Mouse (Mus musculus) frontal cortex, postnatal 25 days (tissue): ENCODE results near the gene Vmn2r63.
"Not testable (repeated sequence)": the region's sequence is repeated elsewhere in the genome, so short reads cannot be mapped to it uniquely, and the experiment has no call there.

Experiments
- DNase-seq, 2 experiments: peaks; one replicate each; pipeline ENCODE4 v3.0.0; 2022; ENCODE audit warnings: low spot score in 2 of 2

The Vmn2r63 gene

DNA sequence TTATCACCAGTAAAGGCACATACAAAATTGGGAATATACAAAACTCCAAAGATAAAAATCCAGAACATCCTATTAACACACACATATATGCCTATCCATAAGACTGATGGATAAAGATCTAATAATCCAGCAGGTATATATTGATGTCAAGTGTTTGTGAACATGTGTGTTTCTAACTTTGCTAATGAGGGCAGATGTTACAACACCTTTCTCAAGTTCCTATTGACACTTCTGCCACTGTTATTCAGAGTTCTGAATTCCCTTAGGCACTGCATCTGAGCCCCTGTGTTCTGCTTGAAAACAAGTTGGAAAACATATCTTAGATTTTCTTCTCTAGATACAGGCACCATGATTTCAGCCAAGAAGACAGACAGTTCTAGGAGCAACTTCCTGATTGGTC is at the start of gene Vmn2r63:
Vmn2r63 (minus strand) TSS at position 101 of the 400 bp plus-strand sequence.
- not testable (repeated sequence) for DNase-seq

DNA sequence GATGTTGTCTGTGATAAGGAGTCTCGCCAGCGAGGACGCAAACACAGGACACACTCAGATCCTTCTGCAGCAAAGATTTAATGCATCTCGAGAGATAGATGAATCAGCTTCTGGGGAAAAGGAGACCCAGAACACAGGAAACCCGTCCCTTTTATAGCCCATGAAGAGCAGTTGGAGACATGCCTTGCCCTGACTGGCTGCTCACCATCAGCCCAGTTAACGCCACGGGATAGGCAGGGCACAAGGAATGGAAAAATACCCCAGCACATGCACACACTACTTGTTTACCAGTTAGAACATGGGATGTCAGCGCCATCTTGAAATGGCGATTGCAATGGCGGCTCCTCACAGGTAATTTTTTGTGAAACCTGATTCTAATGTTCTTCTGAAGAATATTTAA is 47.1 kb upstream of the Vmn2r63 start:
- no peak for DNase-seq

DNA sequence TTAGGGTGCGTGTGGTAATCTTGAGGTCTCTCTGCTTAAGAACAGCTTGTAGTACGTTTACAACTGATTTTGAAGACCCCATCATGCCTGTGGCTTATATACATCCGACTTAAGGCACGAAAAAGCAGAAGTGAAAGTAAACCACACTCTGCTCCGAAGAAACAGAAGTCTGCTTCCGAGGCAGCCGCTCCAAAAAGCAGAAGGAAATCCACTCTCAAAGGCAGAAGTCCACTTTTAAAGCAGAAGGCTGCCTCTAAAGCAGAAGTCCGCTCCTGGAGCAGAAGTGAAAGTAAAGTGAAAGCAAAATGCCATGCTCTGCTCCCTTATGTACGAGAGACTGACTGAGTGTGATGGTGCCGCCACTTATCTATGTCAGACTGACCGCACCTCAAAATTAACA is 46.5 kb upstream of the Vmn2r63 start:
- DNase-seq, result no peak

DNA sequence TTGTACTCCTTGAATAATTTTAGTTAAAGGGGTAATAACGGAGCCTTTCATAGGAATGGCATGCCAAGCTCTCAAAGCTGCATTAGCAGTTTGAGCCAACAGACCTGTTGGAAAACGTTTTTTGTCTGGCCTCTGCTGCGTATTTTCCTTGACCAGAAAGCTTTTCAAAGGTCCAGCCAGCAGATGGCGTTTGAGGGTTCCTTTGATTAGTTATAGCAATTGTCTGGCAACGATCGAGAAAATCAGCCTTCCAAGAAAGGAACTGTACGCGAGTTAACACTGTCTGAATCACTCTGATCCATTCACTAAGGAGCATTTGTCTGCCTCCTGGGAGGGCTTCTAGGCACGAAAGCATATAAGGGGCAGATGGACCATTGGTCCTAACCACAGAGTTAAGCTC is 31.6 kb upstream of the Vmn2r63 start:
- DNase-seq, result no peak

DNA sequence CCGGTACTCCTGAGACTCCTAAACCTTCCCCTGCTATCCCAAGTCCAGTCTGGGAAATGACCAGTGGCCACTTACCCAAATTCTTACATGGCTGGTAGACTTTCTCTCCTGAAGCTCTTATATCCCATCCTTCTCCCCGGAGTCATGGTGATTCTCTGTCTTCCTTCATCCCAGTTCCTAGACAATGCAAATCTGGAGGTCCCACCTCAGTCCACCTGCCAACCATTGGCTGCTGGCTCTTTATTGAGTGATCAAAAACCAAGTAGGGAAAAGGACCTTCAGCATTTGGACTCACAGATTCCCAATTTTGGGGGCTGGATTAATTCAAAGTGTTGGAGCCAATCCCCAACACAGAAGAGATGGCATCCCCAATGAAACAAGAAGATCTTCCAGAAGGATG is 35.6 kb downstream of the Vmn2r63 start:
- DNase-seq, result not testable (repeated sequence)

DNA sequence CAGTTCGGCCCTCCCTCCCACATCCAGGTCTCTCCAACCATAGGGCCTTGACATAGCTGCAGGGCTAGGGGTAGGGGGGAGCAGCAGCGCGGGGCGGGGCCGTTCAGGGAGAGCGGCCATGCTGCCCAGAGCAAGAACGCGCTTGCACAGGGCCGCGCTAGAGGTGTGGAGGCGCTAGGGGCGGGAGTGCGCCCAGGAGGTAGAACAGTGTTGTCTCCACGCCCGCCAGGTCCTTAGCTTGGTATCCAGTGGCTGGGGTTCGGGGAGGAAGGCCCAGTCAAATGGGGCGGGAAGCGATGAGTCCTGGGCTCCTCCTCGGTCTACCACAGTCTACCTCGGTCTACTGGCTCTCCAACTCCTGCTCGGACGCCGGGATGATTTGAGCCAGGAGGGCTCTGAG is 55.5 kb downstream of the Vmn2r63 start:
- no peak for DNase-seq

DNA sequence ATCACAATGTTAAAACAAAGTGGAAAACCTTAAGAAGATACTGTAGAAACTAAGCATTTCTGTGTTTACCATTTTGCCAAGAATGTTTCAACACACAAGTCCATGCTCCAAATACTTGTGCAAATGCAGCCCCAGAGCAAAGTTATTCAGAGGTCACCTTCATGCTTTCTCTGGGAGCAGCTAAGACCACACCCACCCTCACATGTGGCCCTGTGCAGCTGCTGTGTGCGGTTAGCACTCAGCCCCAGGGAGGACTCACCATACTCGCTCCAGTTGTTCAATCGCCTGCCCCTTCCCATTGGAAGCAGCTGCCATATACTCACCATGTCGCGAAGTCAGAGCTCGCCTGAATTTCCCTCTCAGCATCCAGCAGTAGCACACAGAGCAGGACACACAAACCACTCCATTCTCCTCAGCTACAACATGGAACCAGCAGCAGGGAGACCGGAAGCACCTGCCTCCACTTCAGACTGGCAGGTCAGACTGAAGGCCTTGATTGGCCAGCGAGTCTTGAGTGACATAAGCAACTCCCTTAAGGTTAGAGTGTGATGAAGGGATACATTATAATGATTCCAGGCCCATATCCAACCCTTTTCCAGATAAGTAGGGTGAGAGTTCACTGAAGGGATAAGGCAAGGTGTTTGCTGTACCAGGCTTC is 66.7 kb downstream of the Vmn2r63 start, which contains the start of gene Gm2381:
Gm2381 (minus strand) TSS at position 434 of the 658 bp plus-strand sequence.
- not testable (repeated sequence) for DNase-seq
